Mouse (Mus musculus) right cerebral cortex, postnatal 4 days (tissue): ENCODE data around the gene Mrps26.
"Not testable (repeated sequence)": the region's sequence is repeated elsewhere in the genome, so short reads cannot be mapped to it uniquely, and the experiment has no call there.

Source experiments
- DNase-seq: peaks from one replicate; pipeline ENCODE4 v3.0.0-alpha.2; 2022

The Mrps26 gene

GRCm38 (mm10) chr2:130563212-130564055 lies at the start of gene Mrps26:
Gene Mrps26 (plus strand): TSS chr2:130563742.
- DNase-seq = peak; percentile 88

DNA sequence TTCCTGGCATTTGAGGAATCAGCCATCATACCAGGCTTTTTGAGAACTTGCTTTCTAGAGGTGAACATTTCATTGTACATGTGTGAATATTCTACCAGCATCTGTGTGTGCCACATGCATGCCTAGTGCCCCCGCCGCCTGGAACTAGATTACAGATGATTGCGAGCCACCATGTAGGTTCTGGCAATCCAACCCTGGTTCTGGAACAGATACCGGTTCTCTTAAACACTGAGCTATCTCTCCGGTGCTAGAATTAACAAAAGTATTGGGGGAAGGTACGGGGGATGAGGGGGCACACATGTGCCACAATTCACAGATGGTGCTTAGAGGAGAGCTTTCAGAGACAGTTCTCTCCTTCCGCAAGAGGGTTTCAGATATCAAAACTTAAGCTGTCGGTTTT lies 49.6 kb upstream of the Mrps26 start:
- no peak for DNase-seq

- no peak for DNase-seq
These were observed 47.8 kb upstream of the Mrps26 start for GRCm38 (mm10) chr2:130515791-130516190.

- no peak for DNase-seq
These were observed 41.6 kb upstream of the Mrps26 start for GRCm38 (mm10) chr2:130521927-130522326.

GRCm38 (mm10) chr2:130525480-130525879 lies 38.1 kb upstream of the Mrps26 start:
- DNase-seq = not testable (repeated sequence)

DNA sequence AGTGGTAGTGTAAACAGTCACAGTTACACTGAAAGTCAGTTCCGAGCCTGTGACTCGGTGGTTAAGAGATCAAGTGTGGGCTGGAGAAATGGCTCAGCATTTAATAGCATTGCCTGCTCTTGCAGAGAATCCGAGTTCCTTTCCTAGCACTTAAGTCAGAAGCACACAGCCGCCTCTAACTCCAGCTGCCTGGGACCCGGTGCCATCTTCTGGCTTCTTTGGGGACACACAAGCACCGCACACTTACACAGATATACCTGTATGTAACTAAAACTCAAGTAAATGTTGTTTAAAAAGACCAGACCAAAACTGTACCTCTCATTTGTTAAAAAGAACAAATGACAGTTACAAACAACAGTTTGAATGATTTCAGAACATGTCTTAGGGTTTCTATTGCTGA lies 35.1 kb upstream of the Mrps26 start:
- DNase-seq = peak; percentile 12

GRCm38 (mm10) chr2:130529290-130529689 lies 34.3 kb upstream of the Mrps26 start:
- no peak for DNase-seq

DNA sequence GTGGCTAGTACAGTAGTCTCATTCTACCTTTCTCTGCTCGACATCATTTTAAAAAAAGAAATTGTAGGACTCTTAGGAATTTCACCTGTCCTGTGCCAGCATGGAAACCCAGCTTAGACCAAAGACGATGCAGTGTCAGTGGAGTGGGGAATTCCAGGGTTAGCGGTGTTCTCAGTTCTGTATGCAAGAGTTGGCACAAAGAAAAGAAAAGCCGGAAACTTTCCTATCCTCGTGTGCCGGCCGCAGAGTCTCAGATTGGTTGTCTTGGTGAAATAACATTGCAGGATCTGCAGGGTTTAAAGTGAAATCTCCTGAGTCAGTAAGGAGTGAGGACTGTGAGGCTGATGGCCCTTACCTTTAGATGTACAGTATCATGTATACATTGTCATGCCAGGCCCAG lies 33.6 kb upstream of the Mrps26 start:
- DNase-seq = no peak

GRCm38 (mm10) chr2:130532201-130532600 lies 31.3 kb upstream of the Mrps26 start:
- DNase-seq = no peak

- DNase-seq = no peak
These were observed 28.5 kb upstream of the Mrps26 start for GRCm38 (mm10) chr2:130535017-130535416.

GRCm38 (mm10) chr2:130536890-130537289 lies 26.7 kb upstream of the Mrps26 start:
- no peak for DNase-seq

DNA sequence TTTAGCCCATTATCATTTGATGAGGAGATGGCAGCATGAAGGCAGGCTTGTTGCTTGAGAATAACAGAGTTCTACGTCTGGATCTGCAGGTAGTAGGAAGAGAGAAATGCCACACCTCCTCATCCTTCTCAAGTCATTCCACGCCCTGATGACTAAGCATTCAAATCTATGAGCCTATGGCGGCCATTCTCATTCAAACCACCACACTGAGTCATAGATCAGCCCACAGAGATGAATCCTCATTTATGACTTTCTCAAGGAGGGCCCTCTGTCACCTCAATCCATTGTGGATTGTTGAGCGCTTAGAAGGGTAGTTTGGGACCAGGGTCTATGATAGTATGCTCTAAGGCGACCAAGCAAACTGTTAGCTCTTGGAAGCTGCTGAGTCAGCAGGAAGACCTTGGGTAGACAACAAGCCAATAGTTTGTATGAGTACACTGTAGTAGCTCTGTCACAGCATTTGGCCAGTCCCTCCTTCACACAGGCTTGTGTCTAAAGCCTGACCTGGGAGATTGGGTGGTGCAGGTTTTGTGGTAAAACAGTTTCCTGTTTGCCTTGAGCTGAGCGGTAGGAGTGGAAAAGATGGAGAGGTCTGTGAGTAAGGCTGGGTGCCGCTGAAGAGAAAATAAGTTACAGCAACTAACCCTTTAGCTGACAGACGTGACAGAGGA lies 24.5 kb upstream of the Mrps26 start:
- DNase-seq = no peak

GRCm38 (mm10) chr2:130540266-130540665 lies 23.3 kb upstream of the Mrps26 start:
- DNase-seq = no peak

- DNase-seq = no peak
These were observed 16.6 kb upstream of the Mrps26 start for GRCm38 (mm10) chr2:130546957-130547356.

GRCm38 (mm10) chr2:130554841-130555240 lies 8.7 kb upstream of the Mrps26 start:
- DNase-seq = no peak

DNA sequence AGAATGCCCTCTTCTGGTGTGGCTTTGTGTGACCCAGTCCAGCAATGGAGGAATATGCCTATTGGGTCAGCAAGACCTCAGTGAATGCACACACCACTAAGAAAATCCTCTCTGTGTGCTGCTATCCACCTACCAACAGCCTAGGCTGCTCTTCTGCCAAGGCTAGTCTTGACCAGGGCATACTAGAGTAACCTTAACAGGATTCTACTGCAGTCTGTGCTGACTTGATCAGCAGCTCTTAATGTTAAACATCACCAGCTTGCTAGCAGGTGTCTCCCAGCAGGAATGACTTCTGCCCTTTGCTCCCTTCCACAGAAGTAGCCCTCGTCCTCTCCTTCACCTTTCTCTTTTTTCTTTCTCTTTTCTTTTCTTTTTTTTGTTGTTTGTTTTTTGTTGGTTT lies 7.2 kb upstream of the Mrps26 start:
- DNase-seq = no peak

- no peak for DNase-seq
These were observed 6.1 kb upstream of the Mrps26 start for GRCm38 (mm10) chr2:130557462-130557861.

DNA sequence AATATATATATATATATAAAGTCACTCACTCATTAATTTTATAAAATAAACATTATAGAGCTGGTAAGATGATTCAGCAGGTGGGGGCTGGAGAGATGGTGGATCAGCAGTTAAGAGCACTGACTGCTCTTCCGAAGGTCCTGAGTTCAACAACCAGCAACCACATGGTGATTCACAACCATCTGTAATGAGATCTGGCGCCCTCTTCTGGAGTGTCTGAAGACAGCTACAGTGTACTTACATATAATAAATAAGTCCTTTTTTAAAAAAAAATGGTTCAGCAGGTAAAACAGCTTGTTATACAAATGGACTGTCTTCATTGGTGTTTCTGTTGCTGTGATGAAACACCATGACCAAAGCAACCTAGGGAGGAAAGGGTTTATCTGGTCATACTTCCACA lies 5.5 kb upstream of the Mrps26 start:
- no peak for DNase-seq

GRCm38 (mm10) chr2:130564063-130564462 lies 521 bp downstream of the Mrps26 start:
- peak; percentile 22 for DNase-seq

GRCm38 (mm10) chr2:130564983-130565382 lies 1.4 kb downstream of the Mrps26 start:
- no peak for DNase-seq

DNA sequence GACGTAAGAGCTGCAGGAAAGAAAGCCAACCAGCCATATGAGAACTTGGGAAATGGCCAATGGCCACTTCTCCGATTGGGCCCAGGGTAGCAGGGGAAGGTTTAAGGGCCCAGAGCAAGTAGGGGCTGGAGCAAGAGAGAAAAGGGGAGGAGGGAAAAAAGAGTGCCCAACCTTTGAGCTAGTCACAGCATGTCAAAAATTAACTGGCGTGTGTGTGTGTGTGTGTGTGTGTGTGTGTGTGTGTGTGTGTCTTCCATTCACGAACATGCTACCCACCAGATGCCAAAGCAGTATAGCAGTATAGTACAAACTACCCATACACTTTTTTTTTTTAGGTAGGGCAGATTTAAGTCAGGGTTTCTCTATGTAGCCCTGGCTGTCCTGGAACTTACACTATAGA lies 5.4 kb downstream of the Mrps26 start:
- no peak for DNase-seq

- DNase-seq = no peak
These were observed 6.4 kb downstream of the Mrps26 start for GRCm38 (mm10) chr2:130569926-130570325.

DNA sequence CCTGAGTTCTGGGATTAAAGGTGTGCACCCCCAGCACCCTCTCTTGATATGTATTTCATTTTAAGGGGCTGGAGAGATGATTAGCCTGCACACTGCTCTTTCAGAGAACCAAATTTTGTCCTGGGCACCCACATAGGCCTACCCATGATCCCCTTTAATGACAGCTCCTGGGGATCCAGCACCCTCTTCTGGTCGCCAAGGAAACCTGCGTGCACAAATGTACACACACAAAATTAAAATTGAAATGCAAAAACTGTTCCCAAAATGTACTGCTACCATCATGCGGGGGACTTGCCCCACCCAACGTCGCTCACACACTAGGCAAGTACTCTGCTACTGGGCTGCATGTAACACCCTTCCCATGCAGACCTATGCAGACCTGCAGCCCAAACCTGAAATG lies 11.4 kb downstream of the Mrps26 start:
- DNase-seq = no peak

DNA sequence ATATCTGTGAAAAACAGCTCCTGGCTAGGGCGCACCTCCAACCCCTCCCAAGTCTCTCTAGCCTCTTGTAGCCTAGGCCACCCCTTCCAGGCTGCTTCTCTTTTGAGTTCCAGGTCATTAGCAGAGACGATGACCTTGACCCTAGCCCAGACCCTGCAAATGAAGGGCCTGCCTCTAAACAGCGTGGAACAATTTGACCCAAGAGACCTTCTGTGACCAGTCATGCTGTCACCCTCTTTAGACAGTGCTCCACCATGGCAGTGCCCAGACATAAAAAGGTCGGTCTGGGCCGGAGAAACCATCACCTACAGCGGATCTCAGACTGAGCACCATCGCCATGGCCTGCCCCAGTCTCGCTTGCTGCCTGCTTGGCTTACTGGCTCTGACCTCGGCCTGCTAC lies 12.3 kb downstream of the Mrps26 start, which contains the start of gene Oxt:
Oxt (plus strand) TSS at position 301 of the 400 bp plus-strand sequence.
- DNase-seq = no peak
